Mouse (Mus musculus) heart, embryonic 14.5 days (tissue): ENCODE results near the gene Gm49342. TPM values are rescaled to one million over a fixed set of nuclear protein-coding genes. Genes with fewer than 3 reads are reported as not detected.

Source experiments
- ATAC-seq: fragments of 200-750 bp; cut with Nextera tagmentation; 2 replicates; pipeline ENCODE4 v1.8.0; 2017; ENCODE audit warnings: low read depth, moderate TSS enrichment; ENCODE audit not compliant: insufficient number of reproducible peaks, insufficient read depth, low FRiP score
- H3K27ac ChIP-seq, 2 experiments: fragments of 200-500 bp in 1 of 2; fragments of 300-500 bp in 1 of 2; sonication (generic) in 1 of 2; replicated peaks in 1 of 2; 2 replicates each; pipeline ENCODE4 v1.5.1; 2012 to 2014; ENCODE audit warnings: low read depth in 2 of 2, low read length in 2 of 2, control low read depth in 1 of 2, mild to moderate bottlenecking in 1 of 2, mixed read lengths in 1 of 2; ENCODE audit not compliant: control insufficient read depth in 1 of 2, insufficient read depth in 1 of 2
- H3K27me3 ChIP-seq: fragments of 300-500 bp; sonication (generic); 2 replicates; pipeline ENCODE4 v1.6.1; 2014; ENCODE audit warnings: mild to moderate bottlenecking, low read length, control low read depth; ENCODE audit not compliant: control insufficient read depth, insufficient read depth
- H3K36me3 ChIP-seq: fragments of 300-500 bp; sonication (generic); 2 replicates; pipeline ENCODE4 v1.6.1; 2014; ENCODE audit warnings: mild to moderate bottlenecking, control low read depth, low read length, mixed read lengths; ENCODE audit not compliant: control insufficient read depth, insufficient read depth
- H3K4me1 ChIP-seq, 2 experiments: fragments of 200-500 bp in 1 of 2; fragments of 300-500 bp in 1 of 2; sonication (generic) in 1 of 2; 2 replicates each; pipeline ENCODE4 v1.6.1; 2012 to 2014; ENCODE audit warnings: low read length in 2 of 2, control low read depth in 1 of 2, mixed read lengths in 1 of 2; ENCODE audit not compliant: control insufficient read depth in 2 of 2, insufficient read depth in 2 of 2
- H3K4me2 ChIP-seq: fragments of 300-500 bp; sonication (generic); 2 replicates; pipeline ENCODE4 v1.6.1; 2014; ENCODE audit warnings: mild to moderate bottlenecking, low read length
- H3K4me3 ChIP-seq, 2 experiments: fragments of 200-500 bp in 1 of 2; fragments of 300-500 bp in 1 of 2; sonication (generic) in 1 of 2; 2 replicates each; pipeline ENCODE4 v1.5.1; 2012 to 2014; ENCODE audit warnings: low read length in 2 of 2, mild to moderate bottlenecking in 2 of 2, control low read depth in 1 of 2, low read depth in 1 of 2, moderate library complexity in 1 of 2; ENCODE audit not compliant: control insufficient read depth in 1 of 2, insufficient read depth in 1 of 2
- H3K9ac ChIP-seq: fragments of 300-500 bp; sonication (generic); 2 replicates; pipeline ENCODE4 v1.6.1; 2014; ENCODE audit warnings: mild to moderate bottlenecking, low read length
- H3K9me3 ChIP-seq: fragments of 300-500 bp; sonication (generic); 2 replicates; pipeline ENCODE4 v1.6.1; 2016; ENCODE audit warnings: low read length, control low read depth; ENCODE audit not compliant: control insufficient read depth
- WGBS: fragments of 180-500 bp; shearing (Covaris S2); extraction: QIAGEN DNeasy Blood & Tissue Kit; methylation state at CpG from one replicate; pipeline ENCODE4 v1.1.7; 2014; 5-methylcytosine and 5-hydroxymethylcytosine counted together
- polyA plus RNA-seq: library from polyadenylated mRNA; unstranded; fragments of >200 nt; fragmentation: Nextera tagmentation; extraction: Ambion mirVana; gene quantifications from 2 replicates; pipeline ENCODE4 v1.2.1, GENCODE M21; 2014

The Gm49342 gene
- polyA plus RNA-seq, 1 experiment from 2014 or later = not detected

DNA sequence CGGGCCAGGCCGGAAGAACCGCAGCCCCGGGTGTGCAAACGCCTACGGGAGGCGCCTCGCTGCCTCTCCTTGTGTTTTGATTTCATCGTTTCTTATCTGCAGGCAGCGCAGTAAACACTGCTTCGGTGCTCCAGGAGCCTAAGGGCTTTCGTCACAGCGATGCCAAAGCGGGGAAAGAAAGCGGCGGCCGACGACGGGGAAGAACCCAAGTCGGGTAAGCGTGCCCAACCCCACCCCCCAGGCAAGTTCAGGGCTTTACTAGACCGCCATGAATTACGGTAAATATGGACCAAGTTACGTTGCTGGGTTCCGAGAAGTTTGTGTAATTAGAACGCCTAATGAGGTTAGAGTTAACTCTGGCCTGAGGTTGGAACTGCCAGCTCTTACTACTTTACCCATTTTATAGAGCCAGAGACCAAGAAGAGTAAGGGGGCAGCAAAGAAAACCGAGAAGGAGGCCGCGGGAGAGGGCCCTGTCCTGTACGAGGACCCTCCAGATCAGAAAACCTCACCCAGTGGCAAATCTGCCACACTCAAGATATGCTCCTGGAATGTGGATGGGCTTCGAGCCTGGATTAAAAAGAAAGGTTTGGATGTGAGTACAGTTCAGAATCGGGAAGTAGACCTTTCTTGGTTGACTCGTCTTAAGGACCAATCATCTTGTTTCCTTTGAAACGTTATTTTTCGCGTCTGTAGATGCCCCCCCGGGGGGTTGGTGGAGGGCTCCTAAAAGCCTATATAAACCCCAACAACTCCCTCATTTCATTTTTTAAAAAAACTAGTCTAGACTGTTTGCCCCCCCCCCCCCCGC lies 19.0 kb upstream of the Gm49342 start:
- H3K4me3 ChIP-seq = peak overlapping the region; percentile 67 to 88
- H3K36me3 ChIP-seq = peaks cover 37% of the 10 kb centered on the region
- H3K4me1 ChIP-seq = peaks cover 5 to 25% of the 10 kb centered on the region in 2 experiments; a peak in 3 of 4 replicates
- ATAC-seq = peak; percentile 23
- H3K9ac ChIP-seq = peak overlapping the region; percentile 91
- peak overlapping the region; percentile 61 to 89 for H3K27ac ChIP-seq
- H3K9me3 ChIP-seq = no peaks in the 10 kb centered on the region
- 1% methylated on average over 38 of the region's 38 CpGs for WGBS
- H3K27me3 ChIP-seq = no peaks in the 10 kb centered on the region
- peak overlapping the region; percentile 93 for H3K4me2 ChIP-seq

- no peaks in the 10 kb centered on the region for H3K9me3 ChIP-seq
- 79% methylated on average over 3 of the region's 3 CpGs for WGBS
- H3K36me3 ChIP-seq = peaks cover 37% of the 10 kb centered on the region
Measured at GRCm38 (mm10) chr14:50927366-50927765, 17.0 kb upstream of the Gm49342 start.

DNA sequence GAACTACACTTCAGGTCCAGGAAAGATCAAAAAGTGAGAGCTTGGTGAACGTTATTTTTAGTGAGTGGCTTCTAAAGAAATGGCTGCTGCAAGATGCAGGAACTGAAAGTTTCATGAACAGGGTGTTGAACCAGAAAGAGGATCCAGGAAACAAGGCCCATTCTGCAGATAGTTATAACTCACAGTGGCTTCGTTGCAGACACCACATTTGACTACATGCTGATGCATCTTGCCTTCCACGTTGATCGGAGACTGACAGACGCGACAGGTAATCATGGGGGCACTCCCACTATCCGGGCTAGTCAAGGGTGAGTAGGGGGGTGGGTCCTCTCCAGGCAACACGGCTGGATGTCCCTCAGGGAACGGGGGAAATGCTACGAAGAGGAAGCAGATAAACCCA lies 14.4 kb upstream of the Gm49342 start:
- Histone ChIP-seq H3K27me3 (no peaks in the 10 kb centered on the region), H3K4me3 (peak overlapping the region; percentile 86 to 97), H3K4me2 (peak overlapping the region; percentile 71), H3K27ac (peak overlapping the region; percentile 69 to 85; a peak in 3 of 4 replicates), H3K9me3 (no peaks in the 10 kb centered on the region), H3K4me1 (peaks cover 5 to 18% of the 10 kb centered on the region in 2 experiments; a peak in 3 of 4 replicates), H3K9ac (peak overlapping the region; percentile 100), H3K36me3 (peaks cover 37% of the 10 kb centered on the region)
- ATAC-seq = no peak
- WGBS = 15% methylated on average over 10 of the region's 10 CpGs

More at GRCm38 (mm10) chr14:50927366-50927765, 17.0 kb upstream of the Gm49342 start:
- Histone ChIP-seq H3K27ac (no peak overlapping the region), H3K9ac (no peak overlapping the region), H3K4me2 (no peak overlapping the region), H3K4me1 (peaks cover 5 to 25% of the 10 kb centered on the region in 2 experiments; a peak in 3 of 4 replicates), H3K27me3 (no peaks in the 10 kb centered on the region), H3K4me3 (no peak overlapping the region)
- no peak for ATAC-seq

DNA sequence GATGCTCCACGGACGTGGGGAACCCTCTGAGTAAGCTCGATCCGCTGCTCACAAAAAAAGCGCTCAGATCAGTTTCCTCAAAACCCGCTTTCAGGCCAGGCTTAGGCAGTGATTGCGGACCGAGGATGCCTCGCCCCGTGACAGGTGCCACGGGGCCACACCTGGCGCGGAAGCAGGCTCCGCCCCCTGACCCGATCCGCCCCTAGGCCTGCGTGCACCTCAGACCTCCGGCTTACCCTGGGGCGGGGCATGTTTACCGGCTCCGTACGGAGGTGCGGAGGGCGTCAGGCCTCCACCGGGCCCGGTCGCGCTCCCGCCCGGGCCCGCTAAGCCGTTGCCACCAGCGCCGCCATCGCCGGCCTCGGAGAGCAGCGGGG lies 14.0 kb upstream of the Gm49342 start:
- ATAC-seq = peak; percentile 45
- Histone ChIP-seq H3K9me3 (no peaks in the 10 kb centered on the region), H3K9ac (peak overlapping the region; percentile 100), H3K27me3 (no peaks in the 10 kb centered on the region), H3K4me3 (peak overlapping the region; percentile 86 to 97), H3K4me2 (peak overlapping the region; percentile 71), H3K27ac (peak overlapping the region; percentile 69 to 85), H3K36me3 (peaks cover 37% of the 10 kb centered on the region), H3K4me1 (peaks cover 5 to 18% of the 10 kb centered on the region in 2 experiments; a peak in 3 of 4 replicates)
- WGBS = 1% methylated on average over 38 of the region's 38 CpGs

DNA sequence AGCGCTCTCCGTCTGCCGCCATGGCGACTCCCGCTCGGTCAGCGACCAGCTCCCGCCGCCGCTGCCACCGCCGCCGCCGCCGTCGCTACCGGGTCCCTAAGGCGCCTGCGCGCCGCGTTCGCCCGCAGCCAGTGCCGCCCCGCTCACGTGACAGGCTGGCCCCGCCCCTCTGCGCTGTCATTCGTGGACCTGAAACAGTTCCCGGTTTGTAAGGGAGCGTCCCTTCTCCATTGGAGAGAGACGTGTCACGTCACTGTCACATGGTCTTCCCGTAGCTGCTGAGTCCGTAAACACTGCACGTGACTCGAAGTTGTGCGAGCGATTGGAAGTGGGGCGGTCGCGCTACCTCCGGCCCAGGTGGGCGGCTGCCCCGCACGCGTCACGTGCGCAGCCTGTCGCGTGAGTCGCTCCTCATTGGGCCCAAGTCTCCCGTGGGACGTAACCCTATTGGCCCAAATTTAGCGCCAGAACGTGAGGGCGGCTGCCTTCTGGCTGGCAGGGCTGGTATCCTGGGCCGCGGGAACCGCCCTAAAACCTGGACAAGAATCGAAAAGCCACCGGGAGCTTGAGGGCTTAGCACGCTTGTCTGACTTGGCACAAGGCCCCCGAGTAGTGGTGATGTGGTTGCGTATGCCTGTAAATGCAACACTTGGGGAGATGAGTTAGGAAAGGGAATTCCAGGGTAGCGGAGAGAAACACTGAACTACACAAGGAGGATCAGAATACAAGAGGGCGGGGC lies 13.4 kb upstream of the Gm49342 start, which contains the start of the genes Pip4p1 and Pnp:
Gene Pip4p1 (minus strand): TSS at position 103 of the 739 bp plus-strand sequence.
Gene Pnp (plus strand): TSS at position 329 of the 739 bp plus-strand sequence.
- Histone ChIP-seq H3K36me3 (peaks cover 36% of the 10 kb centered on the region), H3K4me1 (peaks cover 5 to 13% of the 10 kb centered on the region in 2 experiments; a peak in 3 of 4 replicates), H3K9ac (peak within 1 kb of the TSS; percentile 100), H3K27me3 (no peaks in the 10 kb centered on the region), H3K9me3 (no peaks in the 10 kb centered on the region), H3K4me2 (peak within 1 kb of the TSS; percentile 84), H3K4me3 (peak within 1 kb of the TSS; percentile 86 to 97), H3K27ac (peak within 1 kb of the TSS; percentile 89 to 97)
- peak; percentile 99 for ATAC-seq
- whole genome bisulfite sequencing = under 1% methylated on average over 68 of the region's 68 CpGs

DNA sequence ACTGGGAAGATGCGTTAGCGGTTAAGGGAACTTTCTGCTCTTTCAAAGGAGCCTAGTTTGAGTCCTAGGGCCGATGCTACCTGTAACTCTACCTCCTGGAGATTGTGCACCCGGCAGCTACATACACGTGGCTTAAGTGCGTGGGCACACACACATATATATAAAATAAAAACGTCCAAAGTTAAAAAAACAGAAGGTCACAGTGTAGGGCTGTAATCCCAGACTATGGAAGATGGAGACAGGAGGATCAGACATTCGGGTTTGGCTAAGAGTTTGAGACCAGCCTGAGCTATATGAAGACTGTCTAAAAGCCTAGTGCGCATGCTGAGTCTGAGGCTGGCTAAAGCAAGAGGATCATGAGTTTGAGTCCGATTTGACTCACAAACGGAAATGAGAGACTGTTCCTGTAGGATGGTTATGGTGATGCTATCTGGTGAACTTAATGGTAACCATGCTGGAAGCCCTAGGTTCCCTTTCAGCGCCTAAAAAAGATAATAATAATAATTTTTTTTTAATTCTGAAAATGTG lies 12.8 kb upstream of the Gm49342 start:
- H3K36me3 ChIP-seq = peaks cover 30% of the 10 kb centered on the region
- H3K4me2 ChIP-seq = peak overlapping the region; percentile 84
- H3K27me3 ChIP-seq = no peaks in the 10 kb centered on the region
- H3K27ac ChIP-seq = peak overlapping the region; percentile 89 to 97
- H3K4me1 ChIP-seq = peaks cover 5 to 10% of the 10 kb centered on the region in 2 experiments; a peak in 3 of 4 replicates
- ATAC-seq = no peak
- H3K9ac ChIP-seq = peak overlapping the region; percentile 80
- no peaks in the 10 kb centered on the region for H3K9me3 ChIP-seq
- WGBS = 12% methylated on average over 12 of the region's 12 CpGs
- peak overlapping the region; percentile 86 to 97 for H3K4me3 ChIP-seq

DNA sequence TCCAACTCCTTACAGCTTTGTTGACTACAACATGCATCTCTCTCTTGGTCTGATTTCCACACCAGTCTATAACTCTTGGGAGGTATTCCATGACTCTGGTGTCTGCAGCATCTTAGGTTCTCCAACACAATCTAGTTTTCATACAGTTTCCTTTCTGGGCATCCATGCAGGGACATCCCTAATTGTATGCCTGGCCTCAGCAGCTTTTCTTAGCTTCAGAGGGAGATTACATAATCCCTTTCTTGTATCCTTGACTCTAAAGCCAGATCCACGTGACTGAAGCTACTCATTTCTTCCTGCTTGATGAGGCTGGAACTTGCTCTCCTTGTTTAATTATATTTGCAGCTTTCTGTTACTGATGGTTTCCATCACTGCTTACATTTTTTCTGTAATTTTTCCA lies 7.7 kb upstream of the Gm49342 start:
- H3K4me1 ChIP-seq = no peaks in the 10 kb centered on the region
- no peaks in the 10 kb centered on the region for H3K27me3 ChIP-seq
- no peak for ATAC-seq
- no peaks in the 10 kb centered on the region for H3K36me3 ChIP-seq
- no peaks in the 10 kb centered on the region for H3K9me3 ChIP-seq
- H3K4me2 ChIP-seq = no peak overlapping the region
- no peak overlapping the region for H3K27ac ChIP-seq
- 60% methylated on average over 1 of the region's 1 CpGs for WGBS
- no peak overlapping the region for H3K9ac ChIP-seq
- H3K4me3 ChIP-seq = no peak overlapping the region
